Mouse (Mus musculus): Measurements from ENCODE around the gene Obp2a. TPM values are rescaled to one million over a fixed set of nuclear protein-coding genes. Genes with fewer than 3 reads are reported as not detected.
"Not testable (repeated sequence)": the region's sequence is repeated elsewhere in the genome, so short reads cannot be mapped to it uniquely, and the experiment has no call there.

The Obp2a gene
- not detected in 2 replicates for polyA plus RNA-seq (2014; fragmentation: Nextera tagmentation; extraction: Ambion mirVana)

DNA sequence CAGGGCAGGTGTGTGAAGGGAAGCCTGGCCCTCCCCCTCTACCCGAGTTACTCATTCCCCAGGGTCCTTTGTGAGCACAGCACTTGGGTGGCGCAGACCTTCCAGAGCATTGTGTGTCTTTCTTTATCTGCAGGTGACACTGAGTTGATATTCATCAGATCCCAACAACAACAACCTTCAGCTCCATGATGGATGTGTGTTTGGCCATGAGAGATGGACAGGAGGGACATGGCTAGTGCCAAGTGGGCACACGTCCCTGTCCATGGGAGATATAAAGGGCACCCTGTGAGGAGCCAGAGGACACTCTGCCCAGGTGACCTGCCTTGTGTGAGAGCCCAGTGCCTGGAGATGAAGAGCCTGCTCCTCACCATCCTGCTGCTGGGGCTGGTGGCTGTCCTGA is at the start of gene Obp2a:
Obp2a (plus strand) TSS at position 301 of the 400 bp plus-strand sequence.
- H3K9me3 ChIP-seq (ENCODE audit: control insufficient read depth, low read length); H3K9ac ChIP-seq (replicated peaks; ENCODE audit: low read depth, low read length); H3K4me2 ChIP-seq (ENCODE audit: low read depth, low read length); H3K4me1 ChIP-seq (ENCODE audit: control insufficient read depth, insufficient read depth, low read length); H3K4me3 ChIP-seq (ENCODE audit: low read depth, low read length); H3K27ac ChIP-seq (ENCODE audit: low read depth, low read length); H3K27me3 ChIP-seq (ENCODE audit: control insufficient read depth, insufficient read depth, low read length); H3K36me3 ChIP-seq (ENCODE audit: control insufficient read depth, insufficient read depth, low read length); ATAC-seq (ENCODE audit: low read depth): not testable (repeated sequence)
- 96% methylated on average over 3 of the region's 3 CpGs for WGBS

- Histone ChIP-seq H3K4me1 (ENCODE audit: control insufficient read depth, insufficient read depth, low read length) (no peaks in the 10 kb centered on the region), H3K36me3 (ENCODE audit: control insufficient read depth, insufficient read depth, low read length) (no peaks in the 10 kb centered on the region), H3K9ac (replicated peaks; ENCODE audit: low read depth, low read length) (no peak within 1 kb of the TSS), H3K27me3 (ENCODE audit: control insufficient read depth, insufficient read depth, low read length) (no peaks in the 10 kb centered on the region), H3K9me3 (ENCODE audit: control insufficient read depth, low read length) (no peaks in the 10 kb centered on the region), H3K4me3 (ENCODE audit: low read depth, low read length) (no peak within 1 kb of the TSS), H3K27ac (ENCODE audit: low read depth, low read length) (no peak within 1 kb of the TSS), H3K4me2 (ENCODE audit: low read depth, low read length) (no peak within 1 kb of the TSS)
- 67% methylated on average over 2 of the region's 2 CpGs for WGBS
- no peak for ATAC-seq (ENCODE audit: low read depth)
Observed at GRCm38 (mm10) chr2:25652902-25653301, 46.9 kb upstream of the Obp2a start, which contains the start of gene Lcn8. Lcn8 (plus strand) TSS chr2:25653120.

- Histone ChIP-seq H3K4me1 (ENCODE audit: control insufficient read depth, insufficient read depth, low read length) (no peaks in the 10 kb centered on the region), H3K27ac (ENCODE audit: low read depth, low read length) (no peak overlapping the region), H3K9me3 (ENCODE audit: control insufficient read depth, low read length) (no peaks in the 10 kb centered on the region), H3K36me3 (ENCODE audit: control insufficient read depth, insufficient read depth, low read length) (no peaks in the 10 kb centered on the region), H3K4me2 (ENCODE audit: low read depth, low read length) (no peak overlapping the region), H3K4me3 (ENCODE audit: low read depth, low read length) (no peak overlapping the region), H3K9ac (replicated peaks; ENCODE audit: low read depth, low read length) (no peak overlapping the region), H3K27me3 (ENCODE audit: control insufficient read depth, insufficient read depth, low read length) (no peaks in the 10 kb centered on the region)
- ATAC-seq (ENCODE audit: low read depth), result no peak
- 47% methylated on average over 1 of the region's 1 CpGs for WGBS
Observed at GRCm38 (mm10) chr2:25654502-25654901, 45.3 kb upstream of the Obp2a start.

DNA sequence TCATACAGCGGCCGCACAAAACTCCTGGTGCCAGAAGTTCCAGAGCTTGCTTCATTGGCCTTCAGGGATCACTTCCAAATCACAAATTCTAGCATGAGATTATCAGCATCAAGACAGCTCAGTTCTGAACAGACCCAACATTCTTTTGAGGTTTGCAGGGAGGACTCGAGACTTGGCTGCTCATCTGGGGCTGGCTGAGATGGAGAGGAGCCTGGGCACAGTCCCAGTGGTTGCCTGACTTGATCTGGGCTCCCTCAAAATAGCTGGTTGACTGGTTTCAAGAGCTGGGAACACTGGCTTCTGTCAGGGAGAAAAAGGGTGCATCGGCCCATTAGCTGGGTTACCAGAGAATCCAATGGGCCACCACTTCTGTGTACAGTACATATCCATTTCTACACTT is 43.2 kb upstream of the Obp2a start:
- H3K4me3 ChIP-seq (ENCODE audit: low read depth, low read length), result no peak overlapping the region
- H3K4me2 ChIP-seq (ENCODE audit: low read depth, low read length), result no peak overlapping the region
- WGBS, result 82% methylated on average over 4 of the region's 4 CpGs
- no peaks in the 10 kb centered on the region for H3K9me3 ChIP-seq (ENCODE audit: control insufficient read depth, low read length)
- no peak for ATAC-seq (ENCODE audit: low read depth)
- H3K27ac ChIP-seq (ENCODE audit: low read depth, low read length), result no peak overlapping the region
- H3K9ac ChIP-seq (replicated peaks; ENCODE audit: low read depth, low read length), result no peak overlapping the region
- no peaks in the 10 kb centered on the region for H3K4me1 ChIP-seq (ENCODE audit: control insufficient read depth, insufficient read depth, low read length)
- H3K36me3 ChIP-seq (ENCODE audit: control insufficient read depth, insufficient read depth, low read length), result no peaks in the 10 kb centered on the region
- H3K27me3 ChIP-seq (ENCODE audit: control insufficient read depth, insufficient read depth, low read length), result no peaks in the 10 kb centered on the region

GRCm38 (mm10) chr2:25657246-25657645 is 42.6 kb upstream of the Obp2a start:
- 79% methylated on average over 4 of the region's 4 CpGs for WGBS
- H3K4me3 ChIP-seq (ENCODE audit: low read depth, low read length), result no peak overlapping the region
- no peak overlapping the region for H3K9ac ChIP-seq (replicated peaks; ENCODE audit: low read depth, low read length)
- no peak overlapping the region for H3K27ac ChIP-seq (ENCODE audit: low read depth, low read length)
- no peaks in the 10 kb centered on the region for H3K9me3 ChIP-seq (ENCODE audit: control insufficient read depth, low read length)
- H3K4me1 ChIP-seq (ENCODE audit: control insufficient read depth, insufficient read depth, low read length), result no peaks in the 10 kb centered on the region
- no peaks in the 10 kb centered on the region for H3K27me3 ChIP-seq (ENCODE audit: control insufficient read depth, insufficient read depth, low read length)
- H3K36me3 ChIP-seq (ENCODE audit: control insufficient read depth, insufficient read depth, low read length), result no peaks in the 10 kb centered on the region
- no peak for ATAC-seq (ENCODE audit: low read depth)
- no peak overlapping the region for H3K4me2 ChIP-seq (ENCODE audit: low read depth, low read length)

DNA sequence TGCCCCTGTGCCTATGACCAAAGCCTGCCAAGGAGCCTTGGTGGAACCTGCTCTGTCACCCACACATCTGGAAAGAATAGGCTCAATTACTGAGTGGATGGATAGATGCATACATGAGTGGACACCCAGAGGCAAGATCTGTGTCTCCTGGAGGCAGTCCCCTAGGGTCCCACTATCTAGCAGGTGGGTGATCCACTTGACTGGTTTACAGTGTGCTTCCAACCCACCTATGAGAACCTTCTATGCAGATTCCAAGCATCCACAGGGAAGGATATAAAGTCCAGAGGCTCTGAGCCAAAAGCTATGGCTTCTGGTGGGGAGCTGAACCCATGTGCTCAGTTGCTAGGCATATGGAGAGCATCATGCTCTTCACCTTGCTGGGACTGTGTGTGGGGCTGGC is 42.2 kb upstream of the Obp2a start, which contains the start of gene Lcn5:
Lcn5 (plus strand) TSS at position 301 of the 400 bp plus-strand sequence.
- ATAC-seq (ENCODE audit: low read depth), result no peak
- Histone ChIP-seq H3K4me3 (ENCODE audit: low read depth, low read length) (no peak within 1 kb of the TSS), H3K36me3 (ENCODE audit: control insufficient read depth, insufficient read depth, low read length) (no peaks in the 10 kb centered on the region), H3K27me3 (ENCODE audit: control insufficient read depth, insufficient read depth, low read length) (no peaks in the 10 kb centered on the region), H3K9ac (replicated peaks; ENCODE audit: low read depth, low read length) (no peak within 1 kb of the TSS), H3K4me2 (ENCODE audit: low read depth, low read length) (no peak within 1 kb of the TSS), H3K9me3 (ENCODE audit: control insufficient read depth, low read length) (no peaks in the 10 kb centered on the region), H3K27ac (ENCODE audit: low read depth, low read length) (no peak within 1 kb of the TSS), H3K4me1 (ENCODE audit: control insufficient read depth, insufficient read depth, low read length) (no peaks in the 10 kb centered on the region)

DNA sequence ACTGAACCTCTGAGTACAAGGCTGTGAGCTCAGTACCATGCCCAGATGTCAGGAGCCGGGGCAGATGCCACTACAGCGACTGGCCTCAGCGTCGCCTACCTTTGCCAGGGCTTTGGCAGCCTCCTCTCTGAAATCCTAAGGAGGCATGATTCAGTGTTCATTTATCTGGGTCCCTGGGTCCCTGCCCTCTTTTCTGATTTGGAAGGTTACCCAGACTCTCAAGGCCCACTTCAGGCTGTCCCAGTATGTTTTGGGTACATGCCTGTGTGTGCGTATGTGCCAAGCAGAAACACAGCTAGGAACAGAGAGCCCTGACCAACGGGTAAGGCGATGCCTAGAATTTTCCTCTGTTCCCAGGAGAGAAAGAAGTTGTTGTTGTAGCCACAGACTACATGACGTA is 39.6 kb upstream of the Obp2a start:
- no peaks in the 10 kb centered on the region for H3K4me1 ChIP-seq (ENCODE audit: control insufficient read depth, insufficient read depth, low read length)
- no peak overlapping the region for H3K9ac ChIP-seq (replicated peaks; ENCODE audit: low read depth, low read length)
- H3K27me3 ChIP-seq (ENCODE audit: control insufficient read depth, insufficient read depth, low read length), result no peaks in the 10 kb centered on the region
- no peak overlapping the region for H3K27ac ChIP-seq (ENCODE audit: low read depth, low read length)
- no peak overlapping the region for H3K4me3 ChIP-seq (ENCODE audit: low read depth, low read length)
- no peak overlapping the region for H3K4me2 ChIP-seq (ENCODE audit: low read depth, low read length)
- ATAC-seq (ENCODE audit: low read depth), result no peak
- H3K36me3 ChIP-seq (ENCODE audit: control insufficient read depth, insufficient read depth, low read length), result no peaks in the 10 kb centered on the region
- H3K9me3 ChIP-seq (ENCODE audit: control insufficient read depth, low read length), result no peaks in the 10 kb centered on the region
- WGBS, result 86% methylated on average over 8 of the region's 8 CpGs

DNA sequence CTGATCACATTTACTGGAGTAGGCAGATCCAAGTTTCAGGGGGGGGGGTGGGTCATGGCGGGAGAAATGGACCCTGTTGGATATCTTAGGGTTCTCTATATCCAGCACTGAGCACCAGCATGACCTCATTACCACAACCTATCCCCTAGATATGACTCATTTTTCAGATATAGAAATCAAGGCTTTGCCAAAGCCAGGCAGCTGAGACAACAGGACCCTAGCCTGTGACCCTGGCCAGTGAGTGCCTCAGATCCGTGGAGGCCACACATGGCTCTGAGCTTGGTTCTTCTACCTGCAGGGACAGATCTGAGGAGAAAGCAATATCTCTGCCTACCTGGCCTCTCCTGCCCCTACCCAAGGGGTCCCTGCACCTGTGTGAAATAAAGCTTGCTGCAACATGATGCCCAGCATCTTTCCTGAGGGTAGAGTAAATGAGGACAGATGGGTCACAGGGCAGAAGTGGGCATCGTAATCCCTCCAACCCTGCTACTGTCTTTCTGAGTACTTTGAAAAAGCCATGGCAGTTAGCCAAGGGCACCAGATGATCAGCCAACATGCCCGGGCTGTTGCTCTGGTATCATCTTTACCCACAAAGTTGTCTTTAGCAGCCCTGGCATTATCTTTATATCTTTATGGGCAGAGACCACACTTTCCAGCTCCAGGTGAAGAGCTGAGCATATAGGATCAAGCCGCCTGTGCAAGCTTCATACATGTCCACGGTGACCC is 38.4 kb upstream of the Obp2a start:
- H3K36me3 ChIP-seq (ENCODE audit: control insufficient read depth, insufficient read depth, low read length), result no peaks in the 10 kb centered on the region
- H3K9me3 ChIP-seq (ENCODE audit: control insufficient read depth, low read length), result no peaks in the 10 kb centered on the region
- H3K27me3 ChIP-seq (ENCODE audit: control insufficient read depth, insufficient read depth, low read length), result no peaks in the 10 kb centered on the region
- H3K9ac ChIP-seq (replicated peaks; ENCODE audit: low read depth, low read length), result no peak overlapping the region
- 88% methylated on average over 6 of the region's 6 CpGs for WGBS
- H3K4me3 ChIP-seq (ENCODE audit: low read depth, low read length), result no peak overlapping the region
- no peak for ATAC-seq (ENCODE audit: low read depth)
- no peaks in the 10 kb centered on the region for H3K4me1 ChIP-seq (ENCODE audit: control insufficient read depth, insufficient read depth, low read length)
- no peak overlapping the region for H3K27ac ChIP-seq (ENCODE audit: low read depth, low read length)
- no peak overlapping the region for H3K4me2 ChIP-seq (ENCODE audit: low read depth, low read length)

DNA sequence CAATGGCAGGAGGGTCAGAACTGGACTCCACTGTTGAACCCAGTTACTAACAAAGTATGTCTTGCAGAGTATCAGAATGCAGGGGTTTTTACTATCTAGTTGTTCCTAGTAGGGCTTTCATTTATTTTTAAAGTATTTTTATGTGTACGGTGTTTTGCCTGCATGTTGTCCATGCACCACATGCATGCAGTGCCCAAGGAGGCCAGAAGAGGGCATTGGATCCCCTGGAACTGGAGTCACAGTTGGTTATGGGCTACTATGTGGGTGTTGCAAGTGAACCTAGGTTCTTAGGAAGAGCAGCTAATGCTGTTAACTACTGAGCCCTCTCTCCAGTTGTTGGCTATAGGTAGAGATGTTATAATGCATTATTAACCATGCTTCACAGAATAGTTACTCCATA is 36.3 kb upstream of the Obp2a start:
- Histone ChIP-seq H3K9me3 (ENCODE audit: control insufficient read depth, low read length) (no peaks in the 10 kb centered on the region), H3K4me3 (ENCODE audit: low read depth, low read length) (no peak overlapping the region), H3K4me2 (ENCODE audit: low read depth, low read length) (no peak overlapping the region), H3K9ac (replicated peaks; ENCODE audit: low read depth, low read length) (no peak overlapping the region), H3K27me3 (ENCODE audit: control insufficient read depth, insufficient read depth, low read length) (no peaks in the 10 kb centered on the region), H3K27ac (ENCODE audit: low read depth, low read length) (no peak overlapping the region), H3K36me3 (ENCODE audit: control insufficient read depth, insufficient read depth, low read length) (no peaks in the 10 kb centered on the region), H3K4me1 (ENCODE audit: control insufficient read depth, insufficient read depth, low read length) (no peaks in the 10 kb centered on the region)
- no peak for ATAC-seq (ENCODE audit: low read depth)
- WGBS, result 54% methylated on average over 1 of the region's 1 CpGs

Measured in neural tube, embryonic 14.5 days (tissue).